Comparison of ENCODE assay signal across 8 mouse cellular contexts in the genomic region with DNA sequence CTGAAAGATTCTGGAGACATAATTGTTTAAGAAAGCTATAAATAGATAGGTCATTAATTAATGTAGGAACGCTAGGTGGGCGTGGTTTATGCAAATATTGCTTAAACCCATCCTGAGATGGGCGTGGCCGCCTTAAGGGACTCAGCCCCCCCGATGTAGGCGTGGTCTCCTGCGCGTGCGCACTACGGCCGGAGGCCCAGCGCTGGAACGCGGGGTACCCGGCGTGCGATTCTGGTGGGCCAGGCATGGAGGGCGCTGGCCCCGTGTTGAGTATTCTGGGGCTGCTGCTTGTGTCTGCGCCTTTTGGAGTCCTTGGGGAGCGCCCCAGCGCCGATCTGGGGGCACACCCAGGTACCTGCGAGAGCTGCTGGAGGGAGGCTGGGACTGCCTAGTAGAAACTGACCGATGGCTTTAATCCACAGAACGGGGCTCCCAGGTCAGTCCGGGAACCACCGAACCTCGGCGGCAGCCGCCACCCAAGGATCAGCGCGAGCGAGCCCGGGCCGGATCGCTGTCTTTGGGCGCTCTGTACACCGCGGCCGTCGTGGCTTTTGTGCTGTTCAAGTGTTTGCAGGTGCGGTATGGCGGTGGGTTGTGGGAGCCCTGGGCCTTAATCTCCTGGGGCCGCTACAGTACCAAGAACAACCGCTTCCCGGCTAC. TPM values are rescaled to one million over a fixed set of nuclear protein-coding genes. Genes with fewer than 3 reads are reported as not detected.
DNase-seq lines count a peak whose midpoint lies in the region; ATAC-seq and TF ChIP-seq lines count a peak whose summit lies in the region.

No protein-coding gene starts in this region.

- H3K4me3 ChIP-seq in gastrocnemius, adult 2 months: peak overlapping the region; percentile 95
- H3K4me3 ChIP-seq in hindbrain, postnatal 0 days (ENCODE audit: low read length): peak overlapping the region; percentile 79

- peaks cover 4% of the 10 kb centered on the region for H3K4me1 ChIP-seq in hindbrain, postnatal 0 days (ENCODE audit: insufficient read depth, low read length)

- no peaks in the 10 kb centered on the region for H3K9me3 ChIP-seq in hindbrain, postnatal 0 days (ENCODE audit: low read length)

- WGBS in hindbrain, postnatal 0 days: 0% methylated on average over 47 of the region's 47 CpGs

- intact Hi-C loops in gastrocnemius, adult 2 months (cut with DNase I): loop anchor here (10.0 kb wide), 1 partner anchor 449 kb away; a partner anchor contains a TSS

- no peaks in the 10 kb centered on the region for H3K27me3 ChIP-seq in hindbrain, postnatal 0 days (ENCODE audit: insufficient read depth, low read length)

- DNase-seq in gastrocnemius, adult 2 months: peak; percentile 97
- peak; percentile 99 for DNase-seq in hindbrain, postnatal 0 days (ENCODE audit: low spot score)
- peak; percentile 93 for DNase-seq in left cerebral cortex, adult 8-10 months (ENCODE audit: low spot score in 2 of 2)
- DNase-seq in right cerebral cortex, adult 18-20 months: peak; percentile 96
- peak; percentile 98 for DNase-seq in urinary bladder, adult 2 months (ENCODE audit: low spot score)

- H3K9ac ChIP-seq in hindbrain, postnatal 0 days (replicated peaks; ENCODE audit: low read length): peak overlapping the region; percentile 78

- peak overlapping the region; percentile 96 for H3K27ac ChIP-seq in gastrocnemius, adult 2 months
- H3K27ac ChIP-seq in hindbrain, postnatal 0 days: peak overlapping the region; percentile 93

- H3K36me3 ChIP-seq in hindbrain, postnatal 0 days (ENCODE audit: insufficient read depth, low read length): no peaks in the 10 kb centered on the region; the same call in 1 of the 2 replicates

- H3K4me2 ChIP-seq in hindbrain, postnatal 0 days (ENCODE audit: low read depth, low read length): peak overlapping the region; percentile 58

- peak; percentile 40 for ATAC-seq in activated CD4-positive, CD25-positive, alpha-beta regulatory T cell, adult 4 months
- peak; percentile 77 for ATAC-seq in common myeloid progenitor, adult 5-6 weeks (replicated peaks; ENCODE audit: low read depth, poor library complexity, severe bottlenecking)
- peak; percentile 90 for ATAC-seq in hindbrain, postnatal 0 days
- peak; percentile 81 for ATAC-seq in megakaryocyte, adult 5-6 weeks (ENCODE audit: poor library complexity, severe bottlenecking)

- peak; percentile 11; the same call in 1 of the 2 replicates for TF ChIP-seq CTCF in gastrocnemius, adult 2 months (IDR thresholded peaks at IDR 0.05)
- TF ChIP-seq CTCF in hindbrain, postnatal 0 days (IDR thresholded peaks at IDR 0.05; ENCODE audit: low read depth): peak; percentile 53

RNA-seq across cellular contexts. Expression of a gene that starts 0.6 kb away (rescaled TPM):
- polyA plus RNA-seq in activated CD4-positive, CD25-positive, alpha-beta regulatory T cell, adult 4 months (2017; shearing (Covaris generic)): 10 to 100 TPM; 71.7 to 78.1 TPM
- total RNA-seq in common myeloid progenitor, adult 5-6 weeks (2017): 50.5 and 62.2 TPM in 2 replicates
- total RNA-seq in gastrocnemius, adult 2 months (2021): 10 to 100 TPM; 26.3 to 27.8 TPM
- 36.6 and 89.9 TPM in 2 replicates for total RNA-seq in hindbrain, postnatal 0 days (2014; rRNA removed)
- 104 and 108 TPM in 2 replicates for polyA plus RNA-seq in hindbrain, postnatal 0 days (2015; fragmentation: Nextera tagmentation; extraction: Ambion mirVana)
- 10 to 100 TPM; 26.5 to 37.8 (median 30.1) TPM for total RNA-seq in left cerebral cortex, adult 8-10 months (2022)
- total RNA-seq in megakaryocyte, adult 5-6 weeks (2015): 16.7 and 17.5 TPM in 2 replicates
- 23.6 and 32.6 TPM in 2 replicates for total RNA-seq in megakaryocyte, adult 5-6 weeks (2017)
- polyA plus RNA-seq in urinary bladder, adult 2 months (2012; rRNA removed): 272 and 290 TPM in 2 replicates

RNA-seq across cellular contexts. Expression of a gene that starts 6.2 kb away (rescaled TPM):
- 1 to 10 TPM; 5.3 to 7.4 TPM for polyA plus RNA-seq in activated CD4-positive, CD25-positive, alpha-beta regulatory T cell, adult 4 months (2017; shearing (Covaris generic))
- 46.1 and 64.5 TPM in 2 replicates for total RNA-seq in common myeloid progenitor, adult 5-6 weeks (2017)
- total RNA-seq in gastrocnemius, adult 2 months (2021): not detected
- 6.9 and 20.6 TPM in 2 replicates for total RNA-seq in hindbrain, postnatal 0 days (2014; rRNA removed)
- polyA plus RNA-seq in hindbrain, postnatal 0 days (2015; fragmentation: Nextera tagmentation; extraction: Ambion mirVana): 4.5 and 8.0 TPM in 2 replicates
- 1 to 10 TPM; 1.2 to 2.2 (median 1.6) TPM for total RNA-seq in left cerebral cortex, adult 8-10 months (2022)
- 54.6 and 60.0 TPM in 2 replicates for total RNA-seq in megakaryocyte, adult 5-6 weeks (2015)
- total RNA-seq in megakaryocyte, adult 5-6 weeks (2017): 52.3 and 54.1 TPM in 2 replicates
- 14.7 and 26.0 TPM in 2 replicates for polyA plus RNA-seq in urinary bladder, adult 2 months (2012; rRNA removed)

RNA-seq across cellular contexts. Expression of a gene that starts 9.8 kb away (rescaled TPM):
- polyA plus RNA-seq in activated CD4-positive, CD25-positive, alpha-beta regulatory T cell, adult 4 months (2017; shearing (Covaris generic)): 100 to 1,000 TPM; 145 to 163 TPM
- not detected in 2 replicates for total RNA-seq in common myeloid progenitor, adult 5-6 weeks (2017)
- not detected for total RNA-seq in gastrocnemius, adult 2 months (2021)
- 0.90 TPM in 1 of 2 replicates, not detected in the other for total RNA-seq in hindbrain, postnatal 0 days (2014; rRNA removed)
- not detected in 2 replicates for polyA plus RNA-seq in hindbrain, postnatal 0 days (2015; fragmentation: Nextera tagmentation; extraction: Ambion mirVana)
- under 1 TPM in 1 of 4 experiments, not detected in 3; 0.46 TPM for total RNA-seq in left cerebral cortex, adult 8-10 months (2022)
- not detected in 2 replicates for total RNA-seq in megakaryocyte, adult 5-6 weeks (2015)
- 0.77 TPM in 1 of 2 replicates, not detected in the other for total RNA-seq in megakaryocyte, adult 5-6 weeks (2017)
- polyA plus RNA-seq in urinary bladder, adult 2 months (2012; rRNA removed): 0.22 and 0.41 TPM in 2 replicates

RNA-seq across cellular contexts. Expression of a gene that starts 13.4 kb away (rescaled TPM):
- under 1 TPM in 1 of 2 experiments, not detected in 1; 0.73 TPM for polyA plus RNA-seq in activated CD4-positive, CD25-positive, alpha-beta regulatory T cell, adult 4 months (2017; shearing (Covaris generic))
- total RNA-seq in common myeloid progenitor, adult 5-6 weeks (2017): 7.3 and 8.3 TPM in 2 replicates
- 1 to 10 TPM; 3.7 to 4.8 TPM for total RNA-seq in gastrocnemius, adult 2 months (2021)
- total RNA-seq in hindbrain, postnatal 0 days (2014; rRNA removed): 0.26 TPM in 1 of 2 replicates, not detected in the other
- 0.50 and 1.1 TPM in 2 replicates for polyA plus RNA-seq in hindbrain, postnatal 0 days (2015; fragmentation: Nextera tagmentation; extraction: Ambion mirVana)
- 1 to 10 TPM; 2.1 to 5.1 (median 2.8) TPM for total RNA-seq in left cerebral cortex, adult 8-10 months (2022)
- total RNA-seq in megakaryocyte, adult 5-6 weeks (2015): 3.0 and 3.5 TPM in 2 replicates
- 0.41 and 1.1 TPM in 2 replicates for total RNA-seq in megakaryocyte, adult 5-6 weeks (2017)
- 1.3 and 1.9 TPM in 2 replicates for polyA plus RNA-seq in urinary bladder, adult 2 months (2012; rRNA removed)

RNA-seq across cellular contexts. Expression of a gene that starts 30.2 kb away (rescaled TPM):
- not detected for polyA plus RNA-seq in activated CD4-positive, CD25-positive, alpha-beta regulatory T cell, adult 4 months (2017; shearing (Covaris generic))
- 8.4 and 10.7 TPM in 2 replicates for total RNA-seq in common myeloid progenitor, adult 5-6 weeks (2017)
- total RNA-seq in gastrocnemius, adult 2 months (2021): over 10,000 TPM in 1 of 2 experiments, 1,000 to 10,000 TPM in 1; 4,293 to 10,756 TPM
- total RNA-seq in hindbrain, postnatal 0 days (2014; rRNA removed): 2.4 and 5.9 TPM in 2 replicates
- 7.7 and 9.4 TPM in 2 replicates for polyA plus RNA-seq in hindbrain, postnatal 0 days (2015; fragmentation: Nextera tagmentation; extraction: Ambion mirVana)
- total RNA-seq in left cerebral cortex, adult 8-10 months (2022): 10 to 100 TPM; 11.7 to 14.4 (median 13.8) TPM
- total RNA-seq in megakaryocyte, adult 5-6 weeks (2015): 0.11 TPM in 1 of 2 replicates, not detected in the other
- total RNA-seq in megakaryocyte, adult 5-6 weeks (2017): 0.11 and 0.33 TPM in 2 replicates
- 3,808 and 5,340 TPM in 2 replicates for polyA plus RNA-seq in urinary bladder, adult 2 months (2012; rRNA removed)

Comparison
In these comparisons a context has a peak if more than half of its experiments do, and no peak if none do; other contexts are left out.
1. Peak in every context shown above with its lines: DNase-seq, ATAC-seq, H3K4me3 ChIP-seq and H3K27ac ChIP-seq.
2. ATAC-seq: peak in every context shown above with its lines; median percentile 90 in hindbrain, postnatal 0 days; 81 in megakaryocyte, adult 5-6 weeks; 77 in common myeloid progenitor, adult 5-6 weeks; 40 in activated CD4-positive, CD25-positive, alpha-beta regulatory T cell, adult 4 months.